Mouse (Mus musculus): Measurements from ENCODE around the gene Stra6l. TPM values are rescaled to one million over a fixed set of nuclear protein-coding genes. Genes with fewer than 3 reads are reported as not detected.

Gene Stra6l
- polyA plus RNA-seq, 1 experiment from 2014 or later, result 2.5 TPM

DNA sequence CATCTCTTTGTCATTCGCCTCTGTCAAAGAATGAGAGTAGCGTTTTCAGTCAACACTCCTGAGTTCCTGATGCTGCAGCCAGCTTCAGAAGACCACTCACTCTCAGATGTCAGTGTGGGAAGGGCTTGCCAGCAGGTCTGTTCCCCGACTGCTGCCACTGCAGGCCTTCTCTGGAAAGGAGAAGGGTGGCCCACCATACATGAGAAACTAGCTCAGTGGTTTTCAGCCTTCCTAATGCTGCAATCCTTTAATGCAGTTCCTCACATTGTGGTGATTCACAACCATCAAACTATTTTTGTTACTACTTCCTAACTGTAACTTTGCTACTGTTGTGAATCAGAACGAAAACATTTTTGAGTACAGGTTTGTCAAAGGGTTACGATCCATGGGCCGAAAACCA, 41.0 kb downstream of the Stra6l start:
- 65% methylated on average over 6 of the region's 6 CpGs for WGBS (ENCODE audit: insufficient replicate concordance)
- no peak for ATAC-seq
- H3K27me3 ChIP-seq (replicated peaks), result peaks cover 6% of the 10 kb centered on the region; the same call in 1 of the 2 replicates
- no peak overlapping the region for H3K4me2 ChIP-seq
- no peak overlapping the region for H3K27ac ChIP-seq
- H3K9me3 ChIP-seq (replicated peaks), result no peaks in the 10 kb centered on the region
- H3K4me3 ChIP-seq, result no peak overlapping the region
- H3K36me3 ChIP-seq, result no peaks in the 10 kb centered on the region
- no peak overlapping the region for H3K9ac ChIP-seq
- H3K4me1 ChIP-seq, result 0 out of 2 replicates have a peak, but pooled peaks cover 7% of the 10 kb centered on the region

DNA sequence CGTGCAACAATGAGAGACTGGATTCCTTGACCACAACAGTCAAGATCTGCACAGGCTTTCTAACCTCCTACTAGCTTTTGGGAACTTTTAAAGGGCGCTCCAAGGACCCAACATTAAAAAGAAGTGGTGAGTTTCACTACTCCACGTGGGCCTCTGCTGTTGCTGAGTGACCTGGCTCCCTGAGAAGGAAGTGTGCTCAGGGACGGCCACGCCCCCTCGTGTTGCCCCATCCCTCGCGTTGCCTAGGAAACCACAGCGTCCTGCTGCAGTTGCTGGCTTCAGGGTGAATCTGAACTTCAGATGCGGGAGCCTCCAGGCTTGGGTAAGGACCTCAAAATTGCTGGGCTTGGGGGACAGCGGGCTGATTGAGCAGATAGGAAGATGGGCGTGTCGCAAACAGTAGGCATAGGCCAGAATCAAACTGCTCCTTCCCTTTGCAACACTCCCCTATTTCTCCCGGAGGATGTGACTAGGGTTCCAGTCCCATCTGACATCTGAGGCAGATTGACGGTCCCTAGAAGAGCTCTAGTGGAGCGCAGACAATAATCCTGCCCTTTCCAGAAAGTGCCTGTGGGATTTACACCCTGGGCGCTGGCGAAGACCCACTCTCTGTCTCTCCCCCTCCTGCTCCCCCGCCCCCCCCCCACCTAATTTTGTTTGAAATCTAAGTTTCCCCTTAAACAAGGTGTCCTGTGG, 41.8 kb downstream of the Stra6l start, which contains the start of gene Ccdc180:
Gene Ccdc180, plus strand, starts transcription at position 238 of the 696 bp plus-strand sequence.
- Histone ChIP-seq H3K9me3 (replicated peaks) (no peaks in the 10 kb centered on the region), H3K9ac (no peak within 1 kb of the TSS), H3K4me2 (no peak within 1 kb of the TSS), H3K27me3 (replicated peaks) (peaks cover 9% of the 10 kb centered on the region; the same call in 1 of the 2 replicates), H3K27ac (no peak within 1 kb of the TSS), H3K4me3 (no peak within 1 kb of the TSS), H3K36me3 (no peaks in the 10 kb centered on the region), H3K4me1 (0 out of 2 replicates have a peak, but pooled peaks cover 7% of the 10 kb centered on the region)
- no peak for ATAC-seq
- 18% methylated on average over 19 of the region's 19 CpGs for WGBS (ENCODE audit: insufficient replicate concordance)

DNA sequence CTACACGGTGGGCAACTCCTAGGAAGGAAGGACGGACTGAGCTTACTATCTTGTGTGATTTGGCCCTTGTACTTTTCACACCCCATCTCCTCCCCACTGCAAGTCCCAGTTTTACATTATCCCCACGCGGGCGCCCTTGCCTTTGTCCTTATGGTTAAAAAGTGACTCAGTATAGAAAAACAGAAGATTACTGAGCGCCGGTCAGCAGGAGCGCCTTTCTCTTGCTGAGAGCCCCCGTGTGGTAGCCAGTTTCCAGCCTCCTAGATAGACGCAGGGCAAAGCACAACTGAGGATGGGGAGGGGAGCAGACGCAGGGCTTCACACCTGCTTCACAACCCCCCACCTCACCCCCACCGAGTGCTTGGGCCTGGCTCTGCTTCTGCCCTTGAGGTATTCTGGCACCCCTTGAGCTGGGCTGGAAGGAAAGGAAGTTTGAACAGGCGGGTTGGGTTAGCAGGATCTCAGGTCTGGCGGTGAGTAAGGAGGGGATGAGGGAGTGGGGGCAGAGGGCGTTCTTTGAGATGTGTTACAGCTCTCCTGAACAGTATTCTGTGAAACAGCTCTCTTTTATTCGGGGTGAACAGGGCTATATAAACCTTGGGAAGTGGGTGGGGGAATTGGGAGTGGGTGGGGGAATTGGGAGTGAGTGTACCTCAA, 48.1 kb downstream of the Stra6l start:
- Histone ChIP-seq H3K27me3 (replicated peaks) (peaks cover 50% of the 10 kb centered on the region), H3K9me3 (replicated peaks) (no peaks in the 10 kb centered on the region), H3K4me1 (no peaks in the 10 kb centered on the region), H3K27ac (no peak overlapping the region), H3K4me3 (no peak overlapping the region), H3K4me2 (no peak overlapping the region), H3K36me3 (no peaks in the 10 kb centered on the region), H3K9ac (no peak overlapping the region)
- WGBS (ENCODE audit: insufficient replicate concordance), result 13% methylated on average over 16 of the region's 16 CpGs
- no peak for ATAC-seq

DNA sequence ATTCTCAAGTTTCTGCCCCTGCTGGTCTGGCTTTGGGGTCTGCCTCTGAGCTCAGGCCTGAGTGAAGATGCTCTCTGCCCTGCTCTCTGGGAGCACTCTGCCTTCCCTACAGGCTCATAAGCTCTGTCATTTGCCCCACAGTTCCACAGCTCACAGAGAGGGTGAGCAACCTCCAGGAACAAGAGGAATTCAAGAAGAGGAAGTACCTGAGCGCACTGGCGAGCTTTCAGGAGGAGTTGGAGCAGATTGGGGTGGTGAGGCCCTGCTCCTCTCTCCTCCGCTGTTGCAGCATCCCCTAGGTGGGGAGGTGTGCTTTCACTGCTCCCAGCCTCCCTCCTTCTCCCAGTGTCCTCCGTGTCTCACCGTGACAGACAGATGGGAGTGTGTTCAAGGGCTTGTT, 49.9 kb downstream of the Stra6l start:
- ATAC-seq, result no peak
- Histone ChIP-seq H3K4me1 (no peaks in the 10 kb centered on the region), H3K36me3 (no peaks in the 10 kb centered on the region)

DNA sequence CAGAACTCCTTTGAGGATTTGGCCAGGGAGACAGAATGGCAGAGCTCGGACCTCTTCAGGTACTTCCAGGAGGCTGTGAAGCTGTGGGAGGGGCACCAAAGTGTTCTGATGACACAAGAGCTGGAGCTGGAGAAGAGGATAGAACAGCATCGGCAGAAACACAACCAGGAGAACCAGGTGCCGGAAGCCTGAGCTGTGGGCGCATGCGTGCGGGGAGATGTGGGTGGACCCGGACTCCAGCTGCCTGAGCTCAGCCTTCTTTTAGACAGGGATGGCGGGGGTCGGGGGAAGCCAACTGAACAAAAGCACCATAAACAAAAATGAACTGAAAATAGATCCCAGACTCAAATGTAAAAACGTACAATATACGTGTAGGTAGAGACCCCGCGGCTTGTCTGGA, 60.8 kb downstream of the Stra6l start:
- H3K27ac ChIP-seq, result no peak overlapping the region
- WGBS (ENCODE audit: insufficient replicate concordance), result 76% methylated on average over 13 of the region's 13 CpGs
- no peaks in the 10 kb centered on the region for H3K36me3 ChIP-seq
- no peaks in the 10 kb centered on the region; the same call in 1 of the 2 replicates for H3K27me3 ChIP-seq (replicated peaks)
- H3K4me1 ChIP-seq, result no peaks in the 10 kb centered on the region
- H3K9me3 ChIP-seq (replicated peaks), result no peaks in the 10 kb centered on the region
- no peak overlapping the region for H3K4me3 ChIP-seq
- no peak overlapping the region for H3K4me2 ChIP-seq
- no peak for ATAC-seq
- H3K9ac ChIP-seq, result no peak overlapping the region

More for the DNA sequence above, 49.9 kb downstream of the Stra6l start:
- Histone ChIP-seq H3K9ac (no peak overlapping the region), H3K4me3 (no peak overlapping the region), H3K4me2 (no peak overlapping the region), H3K27me3 (replicated peaks) (peaks cover 55% of the 10 kb centered on the region), H3K27ac (no peak overlapping the region), H3K9me3 (replicated peaks) (no peaks in the 10 kb centered on the region)
- 27% methylated on average over 5 of the region's 5 CpGs for WGBS (ENCODE audit: insufficient replicate concordance)

DNA sequence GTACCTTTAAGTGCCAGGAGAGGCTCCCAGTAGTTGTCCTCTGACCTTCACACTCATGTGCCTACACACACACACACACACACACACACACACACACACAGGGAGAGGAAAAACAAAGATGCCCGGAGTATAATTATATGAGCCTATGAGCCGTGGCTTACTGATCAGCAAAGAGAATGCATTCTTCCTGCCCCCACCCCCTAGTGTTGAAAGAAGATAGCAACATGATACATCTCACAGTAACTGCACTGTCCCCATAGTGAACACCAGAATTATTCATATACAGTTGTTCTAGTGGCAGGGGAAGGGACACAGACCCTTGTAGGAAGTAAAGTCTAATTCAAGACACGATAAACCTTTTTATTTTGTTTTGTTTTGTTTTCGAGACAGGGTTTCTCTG, 61.5 kb downstream of the Stra6l start:
- WGBS (ENCODE audit: insufficient replicate concordance), result 62% methylated on average over 4 of the region's 4 CpGs
- H3K4me1 ChIP-seq, result no peaks in the 10 kb centered on the region
- H3K27me3 ChIP-seq (replicated peaks), result no peaks in the 10 kb centered on the region; the same call in 1 of the 2 replicates
- H3K9me3 ChIP-seq (replicated peaks), result no peaks in the 10 kb centered on the region
- H3K36me3 ChIP-seq, result no peaks in the 10 kb centered on the region
- no peak overlapping the region for H3K4me2 ChIP-seq
- ATAC-seq, result no peak
- no peak overlapping the region for H3K4me3 ChIP-seq
- H3K27ac ChIP-seq, result no peak overlapping the region
- H3K9ac ChIP-seq, result no peak overlapping the region

DNA sequence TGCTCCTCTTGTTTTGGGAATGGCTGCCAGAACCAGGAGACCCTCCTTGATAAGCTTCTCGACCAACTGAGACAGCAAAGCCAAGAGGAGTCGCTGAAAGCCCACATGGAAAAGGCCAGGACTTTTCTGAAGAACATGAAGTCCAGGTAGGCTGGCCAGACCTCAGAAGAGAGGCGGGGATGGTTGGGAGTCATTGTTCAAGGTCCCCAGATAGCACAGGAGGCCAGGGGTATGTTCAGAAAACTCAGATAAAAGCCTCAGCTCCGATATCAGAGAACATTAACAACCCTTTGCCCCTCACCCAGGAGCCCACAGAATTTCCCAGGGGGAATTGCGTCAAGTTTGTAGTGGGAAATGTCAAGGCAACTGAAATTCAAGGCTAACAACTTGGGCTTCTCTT, 62.8 kb downstream of the Stra6l start:
- H3K4me1 ChIP-seq, result no peaks in the 10 kb centered on the region
- WGBS (ENCODE audit: insufficient replicate concordance), result 55% methylated on average over 5 of the region's 5 CpGs
- H3K9me3 ChIP-seq (replicated peaks), result no peaks in the 10 kb centered on the region
- H3K4me2 ChIP-seq, result no peak overlapping the region
- no peaks in the 10 kb centered on the region for H3K36me3 ChIP-seq
- no peak overlapping the region for H3K27ac ChIP-seq
- no peak overlapping the region for H3K9ac ChIP-seq
- ATAC-seq, result no peak
- H3K27me3 ChIP-seq (replicated peaks), result no peaks in the 10 kb centered on the region
- no peak overlapping the region for H3K4me3 ChIP-seq

DNA sequence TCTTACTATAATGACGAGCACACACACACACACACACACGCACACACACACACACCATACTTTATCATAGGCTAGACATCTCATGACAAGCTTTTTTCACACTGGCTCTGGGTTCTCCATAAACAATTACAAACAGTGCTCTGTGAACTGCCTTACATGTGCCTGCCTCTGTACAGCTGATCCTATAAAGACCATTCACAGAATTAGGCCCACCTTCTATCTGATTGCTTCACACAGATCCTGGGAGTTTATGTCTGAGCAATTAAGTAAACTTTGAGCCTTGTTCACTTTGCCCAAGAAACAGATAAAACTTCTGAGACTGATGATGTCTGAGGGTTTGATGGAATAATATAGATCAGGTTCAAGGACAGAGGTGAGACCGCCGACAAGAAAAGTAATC, 63.4 kb downstream of the Stra6l start:
- Histone ChIP-seq H3K9ac (no peak overlapping the region), H3K9me3 (replicated peaks) (no peaks in the 10 kb centered on the region), H3K36me3 (no peaks in the 10 kb centered on the region), H3K27ac (no peak overlapping the region), H3K4me3 (no peak overlapping the region), H3K4me2 (no peak overlapping the region), H3K4me1 (no peaks in the 10 kb centered on the region), H3K27me3 (replicated peaks) (no peaks in the 10 kb centered on the region)
- 71% methylated on average over 4 of the region's 4 CpGs for WGBS (ENCODE audit: insufficient replicate concordance)
- no peak for ATAC-seq

DNA sequence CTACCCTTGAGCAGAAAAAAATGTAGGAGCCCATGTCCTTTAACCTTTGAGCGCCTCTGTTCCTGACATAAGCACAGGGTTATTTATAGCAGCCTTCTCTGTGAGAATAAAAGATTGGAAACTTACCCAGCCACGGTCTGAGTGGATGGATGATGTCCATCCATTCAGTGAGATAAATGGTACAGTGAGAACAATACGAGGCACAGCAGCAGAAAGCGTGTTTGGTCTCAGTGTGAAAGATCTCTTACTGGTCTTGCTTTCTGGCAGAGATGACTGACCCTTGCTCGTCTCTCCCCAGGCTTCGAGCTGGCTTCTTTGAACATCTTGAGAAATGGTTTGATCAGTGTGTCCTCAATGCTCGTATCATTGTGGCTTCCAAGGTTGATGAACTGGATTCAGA, 68.6 kb downstream of the Stra6l start:
- Histone ChIP-seq H3K27me3 (replicated peaks) (no peaks in the 10 kb centered on the region), H3K27ac (no peak overlapping the region), H3K4me1 (no peaks in the 10 kb centered on the region), H3K4me2 (no peak overlapping the region), H3K9me3 (replicated peaks) (no peaks in the 10 kb centered on the region), H3K4me3 (no peak overlapping the region), H3K36me3 (no peaks in the 10 kb centered on the region), H3K9ac (no peak overlapping the region)
- no peak for ATAC-seq
- WGBS (ENCODE audit: insufficient replicate concordance), result 66% methylated on average over 7 of the region's 7 CpGs

DNA sequence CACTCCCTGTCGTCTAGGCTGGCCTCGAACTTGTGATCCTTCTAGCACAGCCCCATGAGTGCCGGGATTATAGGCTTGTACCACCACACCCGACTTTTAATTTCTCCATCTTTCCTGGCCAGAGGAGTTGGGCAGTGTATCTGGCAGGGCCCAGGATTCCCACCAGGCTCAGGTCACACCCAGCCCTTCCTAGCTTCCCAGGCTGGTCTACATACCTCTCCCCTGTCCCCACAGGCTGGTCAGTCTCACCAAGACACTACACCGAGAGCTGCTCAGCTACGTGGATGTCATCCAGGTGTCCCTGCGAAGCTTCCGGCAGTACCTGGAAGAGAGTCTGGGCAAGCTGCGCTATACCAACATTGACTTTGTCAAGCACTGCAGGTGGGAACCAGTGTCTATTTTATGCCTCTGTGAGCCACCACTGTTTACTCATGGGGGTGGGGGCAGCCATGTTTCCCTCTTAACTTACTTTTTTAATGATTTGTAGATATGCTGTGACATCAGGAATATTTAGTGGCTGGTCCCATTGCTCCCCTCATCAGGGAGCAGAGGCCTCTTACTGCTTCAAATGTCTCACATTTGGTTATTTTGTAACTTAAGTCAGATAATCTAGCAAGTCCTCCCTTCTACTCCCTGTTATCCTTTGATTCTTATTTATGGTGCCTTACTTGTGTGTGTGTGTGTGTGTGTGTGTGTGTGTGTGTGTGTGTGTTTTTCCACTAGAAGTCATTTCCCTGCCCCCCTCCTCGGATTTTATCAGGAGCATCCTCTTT, 73.4 kb downstream of the Stra6l start:
- no peak overlapping the region for H3K4me2 ChIP-seq
- H3K9ac ChIP-seq, result no peak overlapping the region
- H3K4me3 ChIP-seq, result no peak overlapping the region
- no peaks in the 10 kb centered on the region for H3K36me3 ChIP-seq
- H3K27ac ChIP-seq, result no peak overlapping the region
- 55% methylated on average over 10 of the region's 10 CpGs for WGBS (ENCODE audit: insufficient replicate concordance)
- no peaks in the 10 kb centered on the region for H3K27me3 ChIP-seq (replicated peaks)
- H3K9me3 ChIP-seq (replicated peaks), result no peaks in the 10 kb centered on the region
- ATAC-seq, result no peak
- no peaks in the 10 kb centered on the region for H3K4me1 ChIP-seq

DNA sequence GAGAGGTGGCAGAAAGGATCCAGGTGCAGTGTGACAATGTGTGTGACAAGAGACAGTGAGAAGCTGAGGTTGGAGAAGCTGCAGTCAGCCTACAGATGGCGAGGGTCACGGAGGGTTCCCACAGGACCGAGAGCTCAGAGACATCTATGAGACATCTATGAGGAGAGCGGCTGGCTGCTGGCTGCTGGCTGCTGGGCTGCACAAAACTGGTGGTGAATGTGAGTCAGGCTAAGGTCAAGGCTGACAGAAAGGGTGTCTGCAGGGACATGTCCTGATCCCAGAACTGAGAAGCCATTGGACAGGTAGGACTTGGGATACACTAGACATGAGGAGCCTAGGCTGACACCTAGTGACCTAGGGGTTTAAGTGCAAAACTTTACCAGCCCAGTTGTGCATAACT, 75.5 kb downstream of the Stra6l start:
- no peak for ATAC-seq
- Histone ChIP-seq H3K9ac (no peak overlapping the region), H3K4me3 (no peak overlapping the region), H3K27ac (no peak overlapping the region), H3K27me3 (replicated peaks) (no peaks in the 10 kb centered on the region), H3K4me2 (no peak overlapping the region), H3K36me3 (no peaks in the 10 kb centered on the region), H3K9me3 (replicated peaks) (no peaks in the 10 kb centered on the region), H3K4me1 (no peaks in the 10 kb centered on the region)
- 77% methylated on average over 4 of the region's 4 CpGs for WGBS (ENCODE audit: insufficient replicate concordance)

DNA sequence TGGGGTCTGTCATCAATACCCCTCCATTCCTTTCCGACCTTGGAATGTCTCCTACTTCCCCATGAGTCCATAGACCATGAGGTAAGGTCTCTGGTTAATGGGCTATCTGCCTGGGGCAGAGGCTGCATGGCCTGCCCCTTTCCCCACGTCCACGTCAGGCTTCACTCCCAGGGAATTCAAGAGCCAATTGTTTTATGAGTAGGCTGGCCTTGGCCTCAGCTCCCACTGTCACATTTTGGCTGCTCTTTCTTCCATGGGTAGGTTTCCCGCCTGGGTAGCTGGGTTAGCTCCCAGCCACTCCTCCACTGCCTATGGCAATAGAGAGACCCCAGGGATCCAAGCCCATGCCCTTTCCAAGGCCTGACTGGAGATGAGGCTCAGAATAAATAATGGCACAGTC, 80.1 kb downstream of the Stra6l start:
- no peaks in the 10 kb centered on the region for H3K36me3 ChIP-seq
- no peak overlapping the region for H3K4me2 ChIP-seq
- no peaks in the 10 kb centered on the region for H3K9me3 ChIP-seq (replicated peaks)
- H3K4me3 ChIP-seq, result no peak overlapping the region
- no peak overlapping the region for H3K9ac ChIP-seq
- H3K4me1 ChIP-seq, result no peaks in the 10 kb centered on the region
- ATAC-seq, result no peak
- H3K27ac ChIP-seq, result no peak overlapping the region
- H3K27me3 ChIP-seq (replicated peaks), result no peaks in the 10 kb centered on the region
- WGBS (ENCODE audit: insufficient replicate concordance), result 56% methylated on average over 4 of the region's 4 CpGs

All from liver, embryonic 12.5 days (tissue).